Mouse (Mus musculus) liver, postnatal 0 days (tissue): ENCODE results near the gene Arhgap15.

Experiments used
- CTCF ChIP-seq: sonication (generic); IDR thresholded peaks from 2 replicates; pipeline ENCODE4 v1.5.1; 2016; ENCODE audit warnings: antibody characterized with exemption, low read depth
- EP300 ChIP-seq: IDR thresholded peaks from 2 replicates; pipeline ENCODE4 v1.6.1; 2016; ENCODE audit warnings: antibody characterized with exemption, low read depth, mild to moderate bottlenecking

DNA sequence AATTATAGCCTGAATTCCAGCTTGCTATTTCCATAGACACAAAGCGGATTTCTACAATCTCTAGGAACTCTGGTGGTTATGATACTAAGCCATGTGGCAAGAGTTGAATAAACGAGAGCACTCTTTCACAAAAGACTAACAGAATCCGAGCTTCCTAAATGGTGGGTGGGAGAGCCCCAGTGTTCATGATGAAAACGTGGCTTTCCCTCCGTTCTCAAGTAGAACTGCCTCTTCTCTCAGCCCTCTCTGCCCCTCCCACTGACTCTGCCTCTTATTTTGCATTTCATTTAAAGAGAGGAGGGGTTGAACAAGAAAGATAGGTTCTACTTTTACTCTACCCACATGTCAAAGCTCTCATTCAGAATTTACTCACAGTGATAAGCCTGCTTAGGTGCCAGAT is 551.3 kb downstream of the Arhgap15 start:
- TF ChIP-seq CTCF (no peak), EP300 (no peak)
